Comparison of ENCODE assay signal across 18 mouse cellular contexts in genomic region chr1:62550546-62550945, GRCm38 (mm10).
A peak's percentile ranks its signal among the peaks of the same experiment; 100 is the strongest.
DNase-seq lines count a peak whose midpoint lies in the region; ATAC-seq and TF ChIP-seq lines count a peak whose summit lies in the region.
"Had no signal": no experiment of that assay in that cellular context is flagged by ENCODE, and none has a peak within 500 bp of the region (broad histone marks: within the 10 kb centered on the region; RNA-seq: fewer than 3 reads in every experiment).

No protein-coding gene starts in this region.

- dilution Hi-C loops in CH12.LX (cut with MboI; ENCODE audit: extremely low pct_ligation_motif_present, extremely low pct_unique_long_range_greater_than_20kb, low sequenced_read_pairs), result no loop called here

- H3K4me1 ChIP-seq in limb, embryonic 14.5 days (ENCODE audit: control insufficient read depth, insufficient read depth, low read length), result peaks cover 19% of the 10 kb centered on the region
- H3K4me1 ChIP-seq in limb, embryonic 10.5 days, result peaks cover 15% of the 10 kb centered on the region; the same call in 1 of the 2 replicates
- peaks cover 0 to 34% of the 10 kb centered on the region in 2 experiments; a peak in 2 of 4 replicates for H3K4me1 ChIP-seq in CH12.LX (ENCODE audit: control insufficient read depth in 1 of 2, insufficient read depth in 2 of 2)
- H3K4me1 ChIP-seq in embryonic facial prominence, embryonic 14.5 days (ENCODE audit: control insufficient read depth, insufficient read depth, low read length), result peaks cover 8% of the 10 kb centered on the region
- H3K4me1 ChIP-seq: forebrain, embryonic 13.5 days; hindbrain, embryonic 10.5 days had no signal

- no peak for TF ChIP-seq CTCF in CH12.LX (conservative IDR thresholded peaks at IDR 0.05 in 1 of 2, IDR thresholded peaks at IDR 0.05 in 1 of 2; ENCODE audit: low read depth in 2 of 2, low read length in 2 of 2)
- TF ChIP-seq CTCF in layer of hippocampus, adult 2 months (conservative IDR thresholded peaks at IDR 0.05), result no peak

- TF ChIP-seq POLR2A in limb, embryonic 14.5 days (IDR thresholded peaks at IDR 0.05; ENCODE audit: borderline replicate concordance, extremely low read depth, insufficient read depth, insufficient read length), result no peak
- TF ChIP-seq POLR2A in CH12.LX (IDR thresholded peaks at IDR 0.05; ENCODE audit: low read depth, low read length), result no peak
- no peak for TF ChIP-seq POLR2A in myocyte (IDR thresholded peaks at IDR 0.05; ENCODE audit: insufficient read length, low read depth)

- no peak overlapping the region for H3K4me2 ChIP-seq in limb, embryonic 14.5 days (replicated peaks; ENCODE audit: low read depth, low read length, severe bottlenecking)
- H3K4me2 ChIP-seq in CH12.LX (ENCODE audit: insufficient read depth, low read depth, poor library complexity, severe bottlenecking) (no peak overlapping the region), myocyte (ENCODE audit: low read depth) (peak overlapping the region; percentile 67)
- no peak overlapping the region for H3K4me2 ChIP-seq in embryonic facial prominence, embryonic 14.5 days (ENCODE audit: low read depth, low read length)
- H3K4me2 ChIP-seq: forebrain, embryonic 13.5 days; heart, embryonic 12.5 days; hindbrain, embryonic 14.5 days had no signal

- H3K79me2 ChIP-seq in CH12.LX (replicated peaks; ENCODE audit: control insufficient read depth, extremely low read depth, insufficient read depth, poor library complexity, severe bottlenecking), result no peaks in the 10 kb centered on the region
- no peaks in the 10 kb centered on the region for H3K79me2 ChIP-seq in myocyte (ENCODE audit: control insufficient read depth, insufficient read depth)

- no peak overlapping the region for H3K9ac ChIP-seq in limb, embryonic 14.5 days (ENCODE audit: low read depth, low read length, severe bottlenecking)
- no peak overlapping the region for H3K9ac ChIP-seq in CH12.LX (ENCODE audit: insufficient read depth, low read depth)
- H3K9ac ChIP-seq in embryonic facial prominence, embryonic 14.5 days (ENCODE audit: low read depth, low read length), result no peak overlapping the region
- H3K9ac ChIP-seq: forebrain, embryonic 13.5 days; forebrain, postnatal 0 days; heart, embryonic 12.5 days; hindbrain, embryonic 14.5 days had no signal

- H3K4me3 ChIP-seq in limb, embryonic 14.5 days (replicated peaks; ENCODE audit: low read length), result no peak overlapping the region
- no peak overlapping the region for H3K4me3 ChIP-seq in limb, embryonic 10.5 days
- H3K4me3 ChIP-seq in CH12.LX (replicated peaks in 1 of 3; ENCODE audit: low read depth in 2 of 3, low read length in 2 of 3, poor library complexity in 1 of 3) (no peak overlapping the region), myocyte (no peak overlapping the region)
- H3K4me3 ChIP-seq in embryonic facial prominence, embryonic 14.5 days (ENCODE audit: low read depth, low read length), result no peak overlapping the region
- no peak overlapping the region for H3K4me3 ChIP-seq in layer of hippocampus, adult 2 months
- H3K4me3 ChIP-seq: forebrain, embryonic 13.5 days; heart, embryonic 12.5 days; hindbrain, embryonic 10.5 days had no signal

- in situ Hi-C loops in CH12.LX (cut with MboI; ENCODE audit: low pct_ligation_motif_present, low pct_unique_long_range_greater_than_20kb, low sequenced_read_pairs), result no loop called here

- DNase-seq in limb, embryonic 14.5 days (ENCODE audit: low spot score), result peak; percentile 72
- no peak for DNase-seq in limb, embryonic 10.5 days (ENCODE audit: low spot score)
- no peak for DNase-seq in CH12.LX (ENCODE audit: extremely low read depth)
- DNase-seq in embryonic facial prominence, embryonic 14.5 days (ENCODE audit: low spot score), result peak; percentile 87
- no peak for DNase-seq in layer of hippocampus, adult 2 months (ENCODE audit: low spot score in 2 of 2)
- DNase-seq in cerebellum, adult 18-20 months, result no peak
- no peak for DNase-seq in kidney, postnatal 4 days
- DNase-seq: adrenal gland, postnatal 10 days; cerebellum, adult 11 months; cerebellum, adult 9-10 months; cerebellum, postnatal 25 days; forebrain, postnatal 0 days; gastrocnemius, postnatal 25 days had no signal

- no peak for TF ChIP-seq RAD21 in CH12.LX (IDR thresholded peaks at IDR 0.05; ENCODE audit: low read depth, low read length)

- no peaks in the 10 kb centered on the region for H3K9me3 ChIP-seq in limb, embryonic 14.5 days (ENCODE audit: control insufficient read depth, low read length)
- H3K9me3 ChIP-seq in limb, embryonic 10.5 days (replicated peaks), result no peaks in the 10 kb centered on the region
- no peaks in the 10 kb centered on the region for H3K9me3 ChIP-seq in CH12.LX (replicated peaks; ENCODE audit: low read length)
- no peaks in the 10 kb centered on the region for H3K9me3 ChIP-seq in embryonic facial prominence, embryonic 14.5 days (ENCODE audit: control insufficient read depth, low read length)
- H3K9me3 ChIP-seq: forebrain, embryonic 13.5 days; heart, embryonic 12.5 days; hindbrain, embryonic 10.5 days had no signal

- no peaks in the 10 kb centered on the region for H3K27me3 ChIP-seq in limb, embryonic 14.5 days (ENCODE audit: control insufficient read depth, insufficient read depth, low read length)
- H3K27me3 ChIP-seq in limb, embryonic 10.5 days (ENCODE audit: low read depth, poor library complexity, severe bottlenecking), result no peaks in the 10 kb centered on the region
- no peaks in the 10 kb centered on the region for H3K27me3 ChIP-seq in CH12.LX (replicated peaks)
- H3K27me3 ChIP-seq in embryonic facial prominence, embryonic 14.5 days (replicated peaks; ENCODE audit: control insufficient read depth, insufficient read depth, low read length), result no peaks in the 10 kb centered on the region
- H3K27me3 ChIP-seq in myocyte (ENCODE audit: control insufficient read depth, insufficient read depth, insufficient read length), result no peaks in the 10 kb centered on the region
- H3K27me3 ChIP-seq: forebrain, embryonic 13.5 days; heart, embryonic 12.5 days had no signal

- peak; percentile 67; the same call in 1 of the 2 replicates for ATAC-seq in limb, embryonic 14.5 days (ENCODE audit: low FRiP score, low read depth)
- ATAC-seq in embryonic facial prominence, embryonic 14.5 days (ENCODE audit: low read depth), result no peak
- ATAC-seq: forebrain, embryonic 13.5 days; forebrain, postnatal 0 days had no signal

- peak; percentile 37; the same call in 1 of the 2 replicates for TF ChIP-seq EP300 in CH12.LX (IDR thresholded peaks at IDR 0.05; ENCODE audit: low read length)

- H3ac ChIP-seq in myocyte (ENCODE audit: control insufficient read depth, insufficient read length), result no peak overlapping the region

- WGBS in limb, embryonic 14.5 days, result 26% methylated on average over 2 of the region's 2 CpGs
- WGBS in limb, embryonic 10.5 days, result 69% methylated on average over 2 of the region's 2 CpGs
- 23% methylated on average over 2 of the region's 2 CpGs for WGBS in embryonic facial prominence, embryonic 14.5 days

- H3K27ac ChIP-seq in limb, embryonic 14.5 days (replicated peaks; ENCODE audit: low read depth, low read length), result no peak overlapping the region
- H3K27ac ChIP-seq in limb, embryonic 10.5 days, result no peak overlapping the region
- H3K27ac ChIP-seq in CH12.LX (ENCODE audit: insufficient read depth, low read depth), result no peak overlapping the region
- peak overlapping the region; percentile 61 for H3K27ac ChIP-seq in embryonic facial prominence, embryonic 14.5 days (replicated peaks; ENCODE audit: low read depth, low read length)
- H3K27ac ChIP-seq in layer of hippocampus, adult 2 months, result no peak overlapping the region
- H3K27ac ChIP-seq: forebrain, embryonic 13.5 days; hindbrain, embryonic 10.5 days; hindbrain, embryonic 14.5 days had no signal

- no peaks in the 10 kb centered on the region for H3K36me3 ChIP-seq in limb, embryonic 14.5 days (ENCODE audit: control insufficient read depth, insufficient read depth, low read length)
- H3K36me3 ChIP-seq in limb, embryonic 10.5 days, result no peaks in the 10 kb centered on the region
- H3K36me3 ChIP-seq in CH12.LX (replicated peaks in 1 of 2; ENCODE audit: control insufficient read depth in 1 of 2, insufficient read depth in 1 of 2, low read length in 1 of 2) (no peaks in the 10 kb centered on the region), myocyte (ENCODE audit: control insufficient read depth, insufficient read depth) (no peaks in the 10 kb centered on the region)
- no peaks in the 10 kb centered on the region for H3K36me3 ChIP-seq in embryonic facial prominence, embryonic 14.5 days (ENCODE audit: control insufficient read depth, insufficient read depth, low read length)
- H3K36me3 ChIP-seq: heart, embryonic 12.5 days; hindbrain, embryonic 10.5 days had no signal

TF ChIP-seq in CH12.LX, 34 proteins besides CTCF, POLR2A, EP300 and RAD21 (continues in another document):
- TF ChIP-seq CHD2 (IDR thresholded peaks at IDR 0.05; ENCODE audit: low read length) (no peak), CHD1 (IDR thresholded peaks at IDR 0.05; ENCODE audit: low read depth, low read length) (no peak), MEF2A (IDR thresholded peaks at IDR 0.05; ENCODE audit: borderline replicate concordance, low read depth, low read length) (no peak), TCF12 (IDR thresholded peaks at IDR 0.05; ENCODE audit: low read depth, low read length) (no peak), ZNF384 (IDR thresholded peaks at IDR 0.05; ENCODE audit: low read depth, low read length) (no peak; the same call in 1 of the 2 replicates), ETS1 (conservative IDR thresholded peaks at IDR 0.05; ENCODE audit: low read depth, low read length) (no peak), MAZ (IDR thresholded peaks at IDR 0.05; ENCODE audit: low read depth, low read length) (no peak), POLR2AphosphoS2 (IDR thresholded peaks at IDR 0.05; ENCODE audit: low read depth, low read length) (no peak), ZC3H11A (IDR thresholded peaks at IDR 0.05; ENCODE audit: low read depth, low read length) (no peak), GABPA (IDR thresholded peaks at IDR 0.05; ENCODE audit: insufficient replicate concordance, low read depth, low read length) (no peak)

TF ChIP-seq in myocyte, 11 proteins besides CTCF, POLR2A, EP300 and RAD21 (continues in another document):
- no peak for TF ChIP-seq MAX (IDR thresholded peaks at IDR 0.05; ENCODE audit: low read depth)
- TF ChIP-seq USF1 (IDR thresholded peaks at IDR 0.05; ENCODE audit: low read depth), result no peak
- TF ChIP-seq POLR2AphosphoS2 (IDR thresholded peaks at IDR 0.05; ENCODE audit: insufficient read length, low read depth), result no peak
- no peak for TF ChIP-seq TCF3 (IDR thresholded peaks at IDR 0.05; ENCODE audit: insufficient read length, low read depth)
- no peak for TF ChIP-seq MYOD1 (IDR thresholded peaks at IDR 0.05; ENCODE audit: control insufficient read depth in 1 of 3, insufficient read length in 2 of 3, low read depth in 2 of 3)
- TF ChIP-seq TCF12 (IDR thresholded peaks at IDR 0.05; ENCODE audit: insufficient read depth, poor library complexity, severe bottlenecking), result no peak
- no peak for TF ChIP-seq E2F4 (IDR thresholded peaks at IDR 0.05; ENCODE audit: insufficient read depth)
- no peak for TF ChIP-seq MYOG (IDR thresholded peaks at IDR 0.05; ENCODE audit: control insufficient read depth in 1 of 3, insufficient read depth in 1 of 3, insufficient read length in 2 of 3, low read depth in 2 of 3)
- TF ChIP-seq SRF (IDR thresholded peaks at IDR 0.05; ENCODE audit: control insufficient read depth, insufficient read length, low read depth), result no peak
- no peak for TF ChIP-seq REST (IDR thresholded peaks at IDR 0.05; ENCODE audit: insufficient read depth, insufficient read length)

Comparison
In these comparisons a context has a peak if more than half of its experiments do, and no peak if none do; other contexts are left out.
1. DNase-seq: peak in limb, embryonic 14.5 days (single experiment) and embryonic facial prominence, embryonic 14.5 days (single experiment); none in limb, embryonic 10.5 days (single experiment), CH12.LX (single experiment), layer of hippocampus, adult 2 months (0 of 2), cerebellum, adult 18-20 months (0 of 2) and kidney, postnatal 4 days (0 of 2).